Mouse (Mus musculus): ENCODE results near the gene Gm21974. TPM values are rescaled to one million over a fixed set of nuclear protein-coding genes. Genes with fewer than 3 reads are reported as not detected.

Gene Gm21974
- not detected in 2 replicates for polyA plus RNA-seq (2012)

GRCm38 (mm10) chr7:127895442-127895841 is at the start of gene Gm21974, which contains the start of gene Vkorc1:
Gene Gm21974, minus strand, starts transcription at chr7:127895454.
Gene Vkorc1, minus strand, starts transcription at chr7:127895617.

GRCm38 (mm10) chr7:127929923-127930322 is 34.7 kb upstream of the Gm21974 start, which contains the start of gene Prss8:
Gene Prss8, minus strand, starts transcription at chr7:127930104.

GRCm38 (mm10) chr7:127912190-127912871 is 17.1 kb upstream of the Gm21974 start, which contains the start of gene Kat8:
Gene Kat8, plus strand, starts transcription at chr7:127912516.

DNA sequence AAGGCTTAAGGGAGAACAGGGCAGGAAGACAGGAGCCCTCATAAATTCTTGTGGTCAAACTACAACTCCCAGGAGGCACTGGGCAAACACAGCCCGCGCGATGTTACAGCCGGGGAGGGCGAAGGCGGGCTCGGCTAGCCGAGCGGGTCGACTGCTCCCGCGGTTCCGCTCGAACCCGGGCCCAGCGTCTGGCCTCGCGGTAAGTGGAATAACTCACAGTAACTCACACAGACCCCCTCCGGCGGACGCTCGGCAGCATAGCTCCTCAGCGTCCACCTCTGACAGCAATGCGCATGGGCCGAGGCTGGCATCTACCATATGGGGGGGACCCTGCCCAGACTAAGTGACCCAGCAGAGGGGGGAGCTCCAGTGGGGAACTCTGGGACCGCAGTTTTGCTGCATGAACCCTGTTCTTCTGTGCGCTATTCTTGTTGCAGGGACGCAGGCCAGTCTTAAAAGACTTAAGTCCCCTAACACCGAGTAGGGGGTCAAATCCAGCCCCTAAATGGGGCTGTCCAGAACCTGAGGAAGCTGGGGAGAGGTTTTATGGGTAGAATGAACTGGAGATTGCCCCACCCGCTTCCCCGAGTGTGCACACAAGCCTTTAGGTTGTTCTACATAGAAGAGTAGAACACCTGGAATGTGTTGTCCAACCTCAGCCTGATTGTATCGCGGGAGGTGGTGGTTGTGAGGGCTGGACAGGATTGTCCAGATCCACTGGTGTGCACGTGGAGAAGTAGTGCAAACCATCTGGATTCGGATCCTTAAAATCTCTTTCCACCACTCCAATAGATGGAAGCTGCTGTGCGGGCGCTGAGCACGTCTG is 8.9 kb upstream of the Gm21974 start, which contains the start of gene Bckdk:
TSS of gene Bckdk (plus strand) at position 112 of the 826 bp plus-strand sequence.

DNA sequence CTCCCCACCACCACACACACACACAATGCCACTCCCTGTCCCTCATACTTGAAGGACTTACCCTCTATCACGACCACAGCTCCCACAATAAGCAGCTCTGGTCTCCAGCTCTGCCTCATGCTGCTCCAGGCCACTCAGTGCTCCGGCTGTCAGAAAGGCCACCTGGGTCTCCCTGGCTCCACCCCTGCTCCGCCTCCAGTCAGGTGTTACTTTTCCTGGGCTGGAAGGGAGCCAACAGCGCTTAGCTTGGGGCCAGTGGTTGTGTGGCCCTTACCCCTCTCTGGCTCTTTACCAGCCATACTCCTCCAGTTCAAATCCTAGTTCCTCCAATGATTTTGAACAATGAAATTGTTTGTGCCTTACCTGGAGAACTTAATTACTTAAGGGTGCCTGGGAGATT is 4.5 kb downstream of the Gm21974 start, which contains the start of gene Prss53:
TSS of gene Prss53 (minus strand) at position 173 of the 400 bp plus-strand sequence.

DNA sequence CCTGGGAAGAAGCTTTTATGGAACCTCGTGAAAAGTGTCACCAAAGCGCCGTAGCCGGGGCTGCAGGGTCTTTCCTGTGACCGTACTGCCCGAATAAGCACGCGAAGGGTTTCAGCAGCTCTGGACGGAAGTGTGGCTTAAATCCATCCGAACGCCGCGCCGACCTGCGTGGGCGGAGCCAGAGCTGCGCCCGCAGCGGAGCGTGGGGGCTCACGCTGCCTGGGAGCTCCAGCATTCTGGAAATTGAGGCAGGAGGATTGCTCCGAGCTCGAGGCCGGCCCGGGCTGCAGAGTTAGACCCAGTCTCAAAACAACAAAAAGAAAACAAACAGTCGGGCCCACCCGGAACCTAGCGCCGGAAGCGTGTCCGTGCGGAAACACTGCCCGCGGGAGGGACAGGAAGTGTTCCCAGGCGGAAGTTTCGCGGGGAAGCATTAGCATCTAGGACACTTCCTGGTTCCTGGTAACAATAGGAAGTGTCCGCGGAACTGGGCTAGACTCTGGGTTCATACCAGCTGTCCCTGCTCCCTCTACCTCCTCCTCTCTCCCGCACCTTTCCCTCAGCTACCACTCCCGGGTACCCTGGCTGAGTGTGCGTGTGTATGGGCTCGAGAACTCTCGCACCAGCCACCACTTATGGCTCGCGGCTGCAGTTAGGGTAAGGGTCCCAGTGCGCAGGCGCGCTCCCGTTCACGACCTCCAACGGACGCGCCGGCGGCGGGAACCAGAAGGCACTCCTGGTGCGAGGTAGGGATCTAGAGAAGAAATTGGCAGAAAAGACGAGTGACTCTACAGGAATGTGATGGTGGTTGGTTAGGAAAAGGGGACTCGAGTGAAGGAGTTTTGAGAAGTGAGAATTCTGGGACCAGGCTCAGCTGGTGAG is 18.5 kb downstream of the Gm21974 start, which contains the start of gene Zfp668:
TSS of gene Zfp668 (minus strand) at position 362 of the 882 bp plus-strand sequence.

GRCm38 (mm10) chr7:127876041-127876466 is 19.2 kb downstream of the Gm21974 start, which contains the start of gene Zfp646:
Gene Zfp646, plus strand, starts transcription at chr7:127876221.

Other genes starting within 250 kb of the Gm21974 start
- gene Bcl7c, start 186.5 kb downstream of the Gm21974 start, polyA plus RNA-seq (2012), result 698 and 704 TPM in 2 replicates
- gene Ctf1, start 182.7 kb downstream of the Gm21974 start, polyA plus RNA-seq (2012), result 2.2 and 3.6 TPM in 2 replicates
- not detected in 2 replicates for gene Ctf2, start 163.3 kb downstream of the Gm21974 start, polyA plus RNA-seq (2012)
- gene Fbxl19, start 150.9 kb downstream of the Gm21974 start, polyA plus RNA-seq (2012), result 85.5 and 100 TPM in 2 replicates
- gene Orai3, start 125.6 kb downstream of the Gm21974 start, polyA plus RNA-seq (2012), result 31.0 and 41.1 TPM in 2 replicates
- 84.7 and 110 TPM in 2 replicates for gene Setd1a, start 118.8 kb downstream of the Gm21974 start, polyA plus RNA-seq (2012)
- gene Gm49388, start 109.8 kb downstream of the Gm21974 start, polyA plus RNA-seq (2012), result 9.3 and 20.1 TPM in 2 replicates
- 21.4 and 28.9 TPM in 2 replicates for gene Hsd3b7, start 94.8 kb downstream of the Gm21974 start, polyA plus RNA-seq (2012)
- 83.0 and 121 TPM in 2 replicates for gene Stx4a, start 71.2 kb downstream of the Gm21974 start, polyA plus RNA-seq (2012)
- 0.48 and 0.63 TPM in 2 replicates for gene Stx1b, start 70.9 kb downstream of the Gm21974 start, polyA plus RNA-seq (2012)
- 26.8 and 27.4 TPM in 2 replicates for gene Zfp646, start 19.2 kb downstream of the Gm21974 start, polyA plus RNA-seq (2012)
- gene Zfp668, start 18.6 kb downstream of the Gm21974 start, polyA plus RNA-seq (2012), result 31.0 and 36.1 TPM in 2 replicates
- 1.1 and 1.2 TPM in 2 replicates for gene Prss53, start 4.5 kb downstream of the Gm21974 start, polyA plus RNA-seq (2012)
- 27.6 and 36.5 TPM in 2 replicates for gene Vkorc1, start 163 bp upstream of the Gm21974 start, polyA plus RNA-seq (2012)
- 187 and 224 TPM in 2 replicates for gene Bckdk, start 8.6 kb upstream of the Gm21974 start, polyA plus RNA-seq (2012)
- 5.7 and 7.0 TPM in 2 replicates for gene Kat8, start 17.1 kb upstream of the Gm21974 start, polyA plus RNA-seq (2012)
- 0.06 TPM in 1 of 2 replicates, not detected in the other for gene Prss8, start 34.6 kb upstream of the Gm21974 start, polyA plus RNA-seq (2012)
- 6.6 and 6.7 TPM in 2 replicates for gene Prss36, start 51.3 kb upstream of the Gm21974 start, polyA plus RNA-seq (2012)
- gene Fus, start 72.0 kb upstream of the Gm21974 start, polyA plus RNA-seq (2012), result 438 and 762 TPM in 2 replicates
- gene Pycard, start 98.4 kb upstream of the Gm21974 start, polyA plus RNA-seq (2012), result 17.0 and 20.0 TPM in 2 replicates
- 0.13 and 1.0 TPM in 2 replicates for gene Trim72, start 108.5 kb upstream of the Gm21974 start, polyA plus RNA-seq (2012)
- 11.0 and 16.3 TPM in 2 replicates for gene Itgam, start 167.2 kb upstream of the Gm21974 start, polyA plus RNA-seq (2012)
- gene Gm49368, start 167.2 kb upstream of the Gm21974 start, polyA plus RNA-seq (2012), result 0.93 TPM in 1 of 2 replicates, not detected in the other
- 1.9 and 2.5 TPM in 2 replicates for gene Itgax, start 234.1 kb upstream of the Gm21974 start, polyA plus RNA-seq (2012)

Measured in megakaryocyte-erythroid progenitor cell, adult 5 weeks (primary cell).